Mouse (Mus musculus) embryonic facial prominence, embryonic 13.5 days (tissue): ENCODE measurements around the gene Gpam. TPM values are rescaled to one million over a fixed set of nuclear protein-coding genes. Genes with fewer than 3 reads are reported as not detected.
"Not testable (repeated sequence)": the region's sequence is repeated elsewhere in the genome, so short reads cannot be mapped to it uniquely, and the experiment has no call there.

Experiments
- ATAC-seq: fragments of 200-750 bp; cut with Nextera tagmentation; 2 replicates; pipeline ENCODE4 v1.8.0; 2017; ENCODE audit warnings: low read depth; ENCODE audit not compliant: insufficient number of reproducible peaks, insufficient read depth, low FRiP score, low TSS enrichment
- H3K27ac ChIP-seq: fragments of 300-500 bp; sonication (generic); 2 replicates; pipeline ENCODE4 v1.5.1; 2015; ENCODE audit warnings: moderate library complexity, mild to moderate bottlenecking, inconsistent platforms
- H3K27me3 ChIP-seq: fragments of 300-500 bp; sonication (generic); 2 replicates; pipeline ENCODE4 v1.6.1; 2015; ENCODE audit warnings: mild to moderate bottlenecking, inconsistent platforms
- H3K36me3 ChIP-seq: fragments of 300-500 bp; sonication (generic); 2 replicates; pipeline ENCODE4 v1.6.1; 2015; ENCODE audit warnings: mild to moderate bottlenecking, inconsistent platforms
- H3K4me1 ChIP-seq: fragments of 300-500 bp; sonication (generic); 2 replicates; pipeline ENCODE4 v1.6.1; 2015; ENCODE audit warnings: inconsistent platforms
- H3K4me2 ChIP-seq: fragments of 300-500 bp; sonication (generic); 2 replicates; pipeline ENCODE4 v1.6.1; 2015; ENCODE audit warnings: moderate library complexity, mild to moderate bottlenecking, inconsistent platforms
- H3K4me3 ChIP-seq: fragments of 300-500 bp; sonication (generic); 2 replicates; pipeline ENCODE4 v1.5.1; 2015; ENCODE audit warnings: mild to moderate bottlenecking, inconsistent platforms
- H3K9ac ChIP-seq: fragments of 300-500 bp; sonication (generic); 2 replicates; pipeline ENCODE4 v1.6.1; 2015; ENCODE audit warnings: mild to moderate bottlenecking, inconsistent platforms
- H3K9me3 ChIP-seq: fragments of 300-500 bp; sonication (generic); 2 replicates; pipeline ENCODE4 v1.6.1; 2016; ENCODE audit warnings: inconsistent platforms
- WGBS: fragments of 180-500 bp; shearing (Covaris S2); methylation state at CpG from one replicate; pipeline ENCODE4 v1.1.7; 2015; ENCODE audit warnings: mixed read lengths; 5-methylcytosine and 5-hydroxymethylcytosine counted together
- polyA plus RNA-seq: library from polyadenylated mRNA; unstranded; fragments of >200 nt; fragmentation: Nextera tagmentation; extraction: Ambion mirVana; gene quantifications from 2 replicates; pipeline ENCODE4 v1.2.1, GENCODE M21; 2015

Gpam gene
- 14.0 and 14.3 TPM in 2 replicates for polyA plus RNA-seq

DNA sequence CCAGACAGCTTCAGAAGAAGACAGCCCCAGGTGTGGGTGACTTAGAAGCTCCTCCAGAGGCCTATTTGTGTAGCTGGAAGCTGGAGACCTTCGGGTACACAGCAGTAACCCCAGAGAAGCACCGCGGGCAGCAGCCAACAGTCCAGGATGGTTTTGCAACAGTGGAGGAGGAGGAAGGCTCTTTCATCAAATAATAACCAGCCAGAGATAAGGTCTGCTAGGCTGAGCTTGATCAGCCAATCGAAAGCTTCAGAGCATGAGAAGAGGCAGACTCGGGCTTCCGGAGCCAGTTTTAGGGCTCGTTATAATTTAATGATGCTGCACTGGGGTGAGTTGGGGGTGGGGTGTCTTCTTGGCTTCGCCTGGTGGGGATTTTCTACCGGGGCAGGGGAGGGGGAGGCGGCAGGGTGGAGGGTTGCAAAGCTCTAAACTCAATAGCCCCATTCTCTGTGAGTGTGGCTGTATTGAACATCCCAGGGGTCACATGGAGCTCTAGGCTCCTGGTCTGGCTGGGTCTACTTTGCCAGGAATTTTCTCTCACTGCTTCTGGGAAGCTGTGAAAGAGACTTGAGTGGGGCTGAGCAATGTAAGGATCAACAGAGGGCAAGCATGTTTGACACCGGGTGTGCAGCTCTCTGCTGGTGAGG lies at the start of gene Gpam:
TSS of gene Gpam (minus strand) at position 167 of the 647 bp plus-strand sequence.
- ATAC-seq = no peak
- Histone ChIP-seq H3K36me3 (no peaks in the 10 kb centered on the region), H3K9ac (no peak within 1 kb of the TSS), H3K4me2 (no peak within 1 kb of the TSS), H3K9me3 (no peaks in the 10 kb centered on the region), H3K4me1 (peaks cover 10% of the 10 kb centered on the region), H3K4me3 (no peak within 1 kb of the TSS), H3K27ac (no peak within 1 kb of the TSS), H3K27me3 (no peaks in the 10 kb centered on the region)
- WGBS = 62% methylated on average over 11 of the region's 11 CpGs

DNA sequence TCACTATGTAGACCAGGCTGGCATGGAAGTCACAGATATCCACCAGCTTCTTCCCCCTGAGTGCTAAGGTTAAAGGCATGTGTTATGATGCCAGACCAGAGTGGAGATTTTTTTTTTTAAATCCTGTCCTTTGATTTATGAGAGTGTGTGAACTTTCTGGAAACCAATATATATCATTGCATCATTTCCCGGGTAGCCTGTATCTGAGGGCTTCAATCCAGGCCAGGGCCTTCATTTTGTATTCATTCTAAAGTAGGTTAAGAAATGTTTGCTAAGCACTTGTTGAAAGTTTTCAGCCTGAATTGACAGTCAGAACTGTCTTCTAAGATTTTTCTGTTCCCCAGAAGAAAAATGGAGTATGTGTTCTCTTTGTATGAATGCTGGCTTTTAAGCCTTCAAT lies 44.5 kb upstream of the Gpam start:
- Histone ChIP-seq H3K4me3 (no peak overlapping the region), H3K9me3 (peaks cover 10% of the 10 kb centered on the region; the same call in 1 of the 2 replicates), H3K4me1 (no peaks in the 10 kb centered on the region), H3K27ac (no peak overlapping the region), H3K27me3 (no peaks in the 10 kb centered on the region), H3K36me3 (no peaks in the 10 kb centered on the region), H3K9ac (no peak overlapping the region), H3K4me2 (no peak overlapping the region)
- ATAC-seq = no peak
- 88% methylated on average over 1 of the region's 1 CpGs for WGBS

DNA sequence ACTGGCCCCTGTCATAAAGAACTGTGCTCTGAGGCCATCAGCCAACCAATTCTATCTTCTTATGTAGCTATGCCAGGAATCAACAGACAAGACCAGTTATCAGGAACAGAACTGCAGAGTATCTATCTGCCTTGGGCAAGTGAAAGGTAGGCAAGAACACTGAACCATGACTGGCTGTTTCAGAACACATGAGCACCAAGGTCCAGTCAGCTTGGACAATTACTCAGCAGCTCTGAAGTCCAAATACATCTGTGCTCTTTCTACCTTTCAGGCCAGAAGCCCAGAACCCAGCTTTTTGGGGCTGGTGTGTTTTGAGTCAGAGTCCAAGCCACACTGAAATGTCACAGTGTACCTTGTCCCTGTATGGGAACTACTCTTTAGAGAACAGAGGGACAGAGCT lies 43.4 kb upstream of the Gpam start:
- Histone ChIP-seq H3K27ac (no peak overlapping the region), H3K27me3 (no peaks in the 10 kb centered on the region), H3K9ac (no peak overlapping the region), H3K36me3 (no peaks in the 10 kb centered on the region), H3K4me2 (no peak overlapping the region), H3K4me3 (no peak overlapping the region), H3K4me1 (no peaks in the 10 kb centered on the region), H3K9me3 (peaks cover 10% of the 10 kb centered on the region; the same call in 1 of the 2 replicates)
- ATAC-seq = no peak

DNA sequence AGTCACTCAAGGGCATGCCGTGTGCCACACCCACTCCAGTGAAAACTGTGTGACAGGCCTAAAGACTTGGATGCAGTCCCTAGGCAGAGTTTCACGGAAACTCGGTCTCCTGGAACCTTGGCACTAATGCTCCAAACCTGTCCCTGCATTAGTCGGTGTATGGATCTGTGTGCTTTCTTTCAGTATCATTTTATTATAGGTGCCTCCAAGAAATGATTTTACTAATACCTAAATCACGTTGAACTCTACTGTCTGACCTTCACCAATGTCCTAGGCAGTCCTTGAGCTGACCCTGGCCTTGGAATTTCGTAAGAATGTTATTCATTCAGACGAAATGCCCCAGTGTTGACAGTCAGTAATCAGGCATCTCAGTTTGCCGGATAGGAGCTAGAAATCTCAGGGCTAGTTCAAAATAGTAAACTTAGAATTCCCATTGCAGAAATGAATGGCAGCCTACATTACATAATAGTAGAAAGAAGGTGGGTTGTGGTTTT lies 42.2 kb upstream of the Gpam start:
- H3K4me2 ChIP-seq, H3K27ac ChIP-seq, H3K27me3 ChIP-seq, H3K9me3 ChIP-seq, H3K4me3 ChIP-seq, H3K4me1 ChIP-seq, H3K36me3 ChIP-seq, H3K9ac ChIP-seq, ATAC-seq: not testable (repeated sequence)
- 91% methylated on average over 8 of the region's 8 CpGs for whole genome bisulfite sequencing

DNA sequence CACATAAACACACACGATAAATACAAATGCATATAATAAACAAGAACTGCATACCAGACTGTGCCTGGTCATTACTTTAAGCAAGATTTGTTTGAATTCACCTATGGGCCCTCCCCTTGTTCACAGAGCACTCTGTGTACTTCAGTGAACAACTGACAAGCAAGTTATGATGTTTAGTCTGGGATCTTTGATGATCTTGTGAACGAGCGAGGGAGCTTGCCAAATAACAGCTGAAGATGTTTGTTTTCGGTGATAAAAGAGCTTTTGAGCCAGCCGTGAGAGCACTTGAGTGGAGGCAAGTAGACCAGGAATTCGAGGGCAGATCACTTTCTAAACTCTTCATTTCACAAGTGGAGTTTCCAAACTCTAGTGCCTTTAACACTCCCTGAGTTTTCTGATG lies 41.3 kb upstream of the Gpam start:
- Histone ChIP-seq H3K4me3 (no peak overlapping the region), H3K36me3 (no peaks in the 10 kb centered on the region), H3K9ac (no peak overlapping the region), H3K4me1 (no peaks in the 10 kb centered on the region), H3K27me3 (no peaks in the 10 kb centered on the region), H3K4me2 (no peak overlapping the region), H3K27ac (no peak overlapping the region), H3K9me3 (peaks cover 10% of the 10 kb centered on the region; the same call in 1 of the 2 replicates)
- ATAC-seq = no peak
- WGBS = 83% methylated on average over 6 of the region's 6 CpGs

DNA sequence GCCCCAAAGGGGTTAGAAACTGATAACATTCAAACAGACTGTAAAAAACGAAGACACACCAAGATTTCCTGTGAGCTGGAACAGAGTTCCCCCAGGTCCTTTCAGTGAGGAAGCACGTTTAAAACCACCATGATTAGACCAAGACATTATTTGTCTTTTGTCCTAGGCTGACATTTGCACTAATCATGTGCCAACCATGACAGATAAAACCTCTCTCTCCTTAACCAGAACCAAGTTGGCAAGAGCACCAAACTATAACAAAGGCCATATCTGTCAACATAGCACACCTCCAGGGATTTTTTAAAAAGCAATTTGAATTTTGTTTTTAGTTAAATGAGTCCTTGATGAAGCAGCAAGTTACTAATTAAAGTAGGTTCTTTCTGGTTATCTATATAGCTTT lies 40.7 kb upstream of the Gpam start:
- no peak overlapping the region for H3K27ac ChIP-seq
- no peak overlapping the region for H3K4me3 ChIP-seq
- peaks cover 10% of the 10 kb centered on the region; the same call in 1 of the 2 replicates for H3K9me3 ChIP-seq
- H3K27me3 ChIP-seq = no peaks in the 10 kb centered on the region
- no peaks in the 10 kb centered on the region for H3K4me1 ChIP-seq
- no peak for ATAC-seq
- H3K36me3 ChIP-seq = no peaks in the 10 kb centered on the region
- 59% methylated on average over 2 of the region's 2 CpGs for whole genome bisulfite sequencing
- no peak overlapping the region for H3K9ac ChIP-seq
- no peak overlapping the region for H3K4me2 ChIP-seq

DNA sequence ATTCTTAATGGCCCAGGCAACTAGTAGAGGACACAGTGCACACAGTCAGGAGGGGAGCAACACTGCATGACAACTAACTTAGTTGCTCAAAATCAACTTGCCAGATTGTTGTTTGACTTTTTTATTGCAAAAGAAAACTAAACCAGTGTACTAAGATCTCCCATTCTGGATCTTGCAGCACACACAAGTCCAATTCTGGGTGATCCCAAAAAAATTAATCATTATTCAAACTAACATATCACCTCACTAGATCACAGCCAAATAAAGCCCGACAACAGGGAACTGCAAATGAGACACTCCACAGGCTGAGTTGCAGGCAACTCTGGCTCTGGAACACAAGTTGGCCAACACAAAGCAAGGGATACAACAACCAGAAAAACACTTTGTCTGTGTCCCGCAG lies 39.7 kb upstream of the Gpam start:
- H3K4me1 ChIP-seq = no peaks in the 10 kb centered on the region
- H3K27me3 ChIP-seq = no peaks in the 10 kb centered on the region
- H3K9ac ChIP-seq = no peak overlapping the region
- no peaks in the 10 kb centered on the region for H3K36me3 ChIP-seq
- no peak overlapping the region for H3K4me3 ChIP-seq
- no peak overlapping the region for H3K4me2 ChIP-seq
- no peak for ATAC-seq
- peaks cover 10% of the 10 kb centered on the region; the same call in 1 of the 2 replicates for H3K9me3 ChIP-seq
- H3K27ac ChIP-seq = no peak overlapping the region
- WGBS = 95% methylated on average over 2 of the region's 2 CpGs

DNA sequence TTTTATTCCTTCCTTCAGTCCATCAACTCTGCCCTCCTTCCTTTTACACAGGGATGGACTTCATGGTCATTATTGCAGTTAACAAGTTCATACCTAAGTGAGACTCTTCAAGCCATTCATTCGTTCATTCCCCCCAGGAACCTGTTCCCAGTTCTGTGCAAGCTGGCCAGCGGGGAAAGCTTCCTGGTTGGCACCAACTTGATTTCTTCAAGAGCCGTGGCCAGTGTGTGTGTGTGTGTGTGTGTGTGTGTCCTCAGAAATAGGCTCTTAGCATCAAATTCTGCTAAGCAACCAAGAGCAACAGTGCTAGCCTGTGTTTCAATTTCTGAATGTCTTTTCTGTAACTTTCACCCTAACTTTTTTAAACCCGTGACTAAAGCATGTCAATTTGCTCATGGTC lies 38.9 kb upstream of the Gpam start:
- WGBS = 65% methylated on average over 4 of the region's 4 CpGs
- no peaks in the 10 kb centered on the region for H3K27me3 ChIP-seq
- H3K4me2 ChIP-seq = no peak overlapping the region
- H3K4me1 ChIP-seq = no peaks in the 10 kb centered on the region
- no peaks in the 10 kb centered on the region for H3K36me3 ChIP-seq
- H3K27ac ChIP-seq = no peak overlapping the region
- peaks cover 10% of the 10 kb centered on the region; the same call in 1 of the 2 replicates for H3K9me3 ChIP-seq
- H3K9ac ChIP-seq = no peak overlapping the region
- no peak for ATAC-seq
- no peak overlapping the region for H3K4me3 ChIP-seq

DNA sequence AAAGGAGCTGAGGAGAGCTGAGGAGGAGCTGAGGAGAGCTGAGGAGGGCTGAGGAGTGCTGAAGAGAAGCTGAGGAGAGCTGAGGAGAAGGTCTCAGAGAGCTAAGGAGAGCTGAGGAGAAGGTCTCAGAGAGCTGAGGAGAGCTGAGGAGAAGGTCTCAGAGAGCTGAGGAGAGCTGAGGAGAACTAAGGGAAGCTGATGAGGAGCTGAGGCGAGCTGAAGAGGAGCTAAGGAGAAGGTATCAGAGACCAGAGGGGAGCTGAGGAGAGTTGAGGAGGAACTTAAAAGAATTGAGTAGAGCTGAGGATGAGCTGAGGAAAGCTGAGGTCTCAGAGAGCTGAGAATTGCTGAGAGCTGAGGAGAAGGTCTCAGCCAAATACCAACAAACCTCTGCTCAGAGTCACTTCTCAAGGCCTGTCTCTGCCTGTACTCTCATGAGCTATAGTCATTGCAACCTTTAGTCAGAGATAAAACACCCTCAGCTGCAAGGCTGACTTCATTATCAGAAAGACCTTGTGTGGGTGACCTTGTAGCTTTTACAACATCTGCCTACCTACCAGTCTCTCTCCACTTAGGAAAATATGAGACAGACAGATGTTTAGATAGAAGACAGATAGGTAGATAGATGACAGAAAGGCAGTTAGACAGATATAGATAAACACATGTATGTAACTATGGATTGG lies 38.3 kb upstream of the Gpam start:
- peaks cover 9% of the 10 kb centered on the region; the same call in 1 of the 2 replicates for H3K9me3 ChIP-seq
- no peak for ATAC-seq
- H3K4me2 ChIP-seq = no peak overlapping the region
- no peak overlapping the region for H3K4me3 ChIP-seq
- no peak overlapping the region for H3K9ac ChIP-seq
- no peaks in the 10 kb centered on the region for H3K36me3 ChIP-seq
- H3K27ac ChIP-seq = no peak overlapping the region
- WGBS = 79% methylated on average over 1 of the region's 1 CpGs
- no peaks in the 10 kb centered on the region for H3K4me1 ChIP-seq
- H3K27me3 ChIP-seq = no peaks in the 10 kb centered on the region

DNA sequence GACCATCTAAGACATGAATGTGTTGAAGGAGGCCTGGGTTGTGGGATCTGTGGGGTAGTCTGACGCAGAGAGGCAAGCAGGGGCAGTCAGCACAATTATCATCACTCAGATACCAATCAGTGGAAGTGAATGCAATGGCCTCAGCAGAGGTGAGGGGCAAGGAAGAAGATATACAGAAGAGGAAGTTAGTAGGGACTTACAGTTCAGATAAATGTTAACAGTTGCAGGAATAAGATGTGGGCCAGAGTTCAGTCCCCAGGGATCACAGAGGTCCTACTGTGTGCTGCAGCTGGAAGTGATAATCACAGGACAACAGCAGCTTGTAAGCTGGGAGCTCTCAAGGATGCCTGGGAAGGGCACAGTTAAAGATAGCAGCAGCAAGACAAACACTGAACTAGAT lies 37.1 kb upstream of the Gpam start:
- WGBS = 67% methylated on average over 1 of the region's 1 CpGs
- no peak overlapping the region for H3K4me3 ChIP-seq
- ATAC-seq = no peak
- H3K27me3 ChIP-seq = no peaks in the 10 kb centered on the region
- H3K9ac ChIP-seq = no peak overlapping the region
- H3K9me3 ChIP-seq = no peaks in the 10 kb centered on the region
- no peaks in the 10 kb centered on the region for H3K4me1 ChIP-seq
- no peaks in the 10 kb centered on the region for H3K36me3 ChIP-seq
- H3K4me2 ChIP-seq = no peak overlapping the region
- no peak overlapping the region for H3K27ac ChIP-seq

DNA sequence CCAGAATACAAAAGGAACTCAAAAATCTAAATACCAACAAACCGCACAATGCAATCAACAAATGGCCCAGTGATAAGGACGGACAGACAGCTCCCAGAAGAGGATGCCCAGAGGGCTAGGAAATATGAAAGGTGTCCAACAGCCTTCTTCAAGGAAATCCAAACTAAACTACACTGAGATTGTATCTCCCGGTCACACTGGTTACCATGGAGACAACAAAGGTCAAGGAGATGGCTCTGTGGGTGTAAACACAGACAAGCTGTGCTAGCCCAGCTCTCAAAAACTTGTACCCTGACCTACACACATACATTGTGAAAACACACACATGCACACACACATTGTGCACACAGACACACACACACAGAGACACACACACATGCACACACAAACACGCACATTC lies 35.2 kb upstream of the Gpam start:
- no peak overlapping the region for H3K27ac ChIP-seq
- H3K27me3 ChIP-seq = no peaks in the 10 kb centered on the region
- H3K4me2 ChIP-seq = no peak overlapping the region
- ATAC-seq = no peak
- no peaks in the 10 kb centered on the region for H3K9me3 ChIP-seq
- H3K9ac ChIP-seq = no peak overlapping the region
- H3K36me3 ChIP-seq = no peaks in the 10 kb centered on the region
- H3K4me3 ChIP-seq = no peak overlapping the region
- H3K4me1 ChIP-seq = no peaks in the 10 kb centered on the region
- WGBS = 74% methylated on average over 4 of the region's 4 CpGs

DNA sequence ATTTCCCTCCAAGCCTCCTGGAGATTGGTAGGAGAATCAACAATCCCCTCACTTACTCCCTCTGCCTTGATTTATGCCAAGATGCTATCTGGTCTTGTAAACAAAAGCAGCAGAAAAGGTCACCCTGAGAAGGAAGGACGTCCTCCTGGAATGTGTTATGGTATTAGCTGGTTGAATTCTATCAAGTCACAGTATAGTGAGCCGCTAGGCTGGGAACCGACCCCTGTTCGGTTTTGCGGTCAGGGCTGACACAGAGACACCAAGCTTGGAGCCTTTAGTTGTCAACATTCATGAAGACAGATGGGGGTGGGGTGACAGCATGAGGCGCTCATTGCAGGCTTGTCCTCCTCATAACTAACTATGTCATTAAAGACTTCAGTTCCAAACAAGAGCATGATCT lies 32.8 kb upstream of the Gpam start:
- whole genome bisulfite sequencing = 82% methylated on average over 6 of the region's 6 CpGs
- no peaks in the 10 kb centered on the region for H3K36me3 ChIP-seq
- H3K4me3 ChIP-seq = no peak overlapping the region
- no peak overlapping the region for H3K27ac ChIP-seq
- no peaks in the 10 kb centered on the region for H3K9me3 ChIP-seq
- H3K4me2 ChIP-seq = no peak overlapping the region
- H3K4me1 ChIP-seq = no peaks in the 10 kb centered on the region
- no peak overlapping the region for H3K9ac ChIP-seq
- no peaks in the 10 kb centered on the region for H3K27me3 ChIP-seq
- no peak for ATAC-seq
